Mouse (Mus musculus) large intestine, adult 2 months (tissue): ENCODE results near the gene Parm1. TPM values are rescaled to one million over a fixed set of nuclear protein-coding genes. Genes with fewer than 3 reads are reported as not detected.
A peak's percentile ranks its signal among the peaks of the same experiment; 100 is the strongest.

Experiments used
- DNase-seq: peaks from one replicate; pipeline ENCODE4 v3.0.0-alpha.2; 2012; ENCODE audit warnings: low read depth, low spot score
- WGBS: fragments of 180-500 bp; shearing (Covaris S2); methylation state at CpG from one replicate; pipeline ENCODE4 v1.1.7; 2018; 5-methylcytosine and 5-hydroxymethylcytosine counted together
- polyA plus RNA-seq: library from polyadenylated mRNA; depleted of rRNA; stranded (reverse); fragments of >200 nt; gene quantifications from 2 replicates; pipeline ENCODE4 v1.2.3, GENCODE M21; 2012; rRNA removed

The Parm1 gene
- polyA plus RNA-seq, result 8.8 and 9.2 TPM in 2 replicates

DNA sequence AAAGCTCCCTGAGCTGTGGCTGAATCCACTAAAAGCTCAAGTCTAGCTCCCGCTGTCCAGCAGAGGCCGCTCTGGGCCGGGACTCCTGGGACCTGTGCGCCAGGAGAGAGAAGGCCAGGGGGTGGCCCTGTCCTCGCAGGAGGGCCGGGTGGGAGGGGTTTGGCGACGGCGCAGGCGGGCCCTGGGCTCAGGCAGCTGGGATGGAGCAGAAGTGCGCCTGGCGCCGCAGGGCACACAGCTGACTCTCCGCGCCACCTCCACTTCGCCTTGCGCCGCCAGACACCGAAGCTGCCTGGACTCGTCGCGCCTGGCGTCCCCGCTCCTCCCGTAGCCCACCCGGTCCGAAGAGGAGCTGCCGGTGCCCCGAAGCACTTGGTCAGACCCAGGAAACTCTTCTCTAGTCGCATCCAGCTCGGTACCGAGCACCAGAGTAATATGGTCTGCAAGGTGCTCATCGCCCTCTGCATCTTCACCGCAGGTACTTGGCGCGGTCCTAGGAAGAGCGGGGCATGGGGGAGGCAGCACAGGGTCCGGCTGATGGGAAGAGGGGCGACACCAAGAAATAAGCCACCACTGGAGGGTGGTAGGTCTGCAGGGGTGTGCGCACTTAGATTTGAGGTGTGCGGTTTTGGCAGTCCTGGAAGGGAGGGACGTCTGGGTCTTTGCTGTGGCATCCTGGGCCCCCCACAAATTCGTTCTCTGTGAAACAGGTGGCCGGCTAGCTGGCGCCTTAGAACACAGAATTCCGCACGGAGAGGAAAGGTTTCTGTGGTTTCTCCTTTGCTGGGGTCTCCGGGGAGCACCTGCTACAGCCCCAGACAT lies at the start of gene Parm1:
Gene Parm1, plus strand, starts transcription at position 136 of the 822 bp plus-strand sequence.
- WGBS, result 1% methylated on average over 48 of the region's 48 CpGs
- peak; percentile 87 for DNase-seq

- WGBS, result 91% methylated on average over 7 of the region's 7 CpGs
- no peak for DNase-seq
These were observed 42.2 kb upstream of the Parm1 start for GRCm38 (mm10) chr5:91475241-91475640.

DNA sequence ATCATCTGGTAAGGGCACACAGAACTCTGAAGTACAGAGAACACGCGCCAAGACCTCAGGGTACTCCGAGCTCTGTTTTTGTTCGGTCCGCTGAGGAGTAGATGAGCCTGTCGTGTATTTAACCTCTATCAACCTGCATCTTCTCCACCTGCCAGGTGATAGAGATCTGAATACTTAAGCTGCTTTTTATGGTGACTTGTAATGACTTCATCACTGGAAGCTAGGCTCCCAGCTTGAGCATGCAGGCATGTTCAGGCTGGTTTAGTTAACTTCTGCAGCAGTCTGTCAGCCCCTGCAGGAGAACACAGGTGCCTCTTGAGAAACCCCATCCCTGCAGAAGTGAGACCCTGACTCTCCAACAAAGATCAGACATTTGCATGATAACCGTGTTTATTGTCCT lies 40.6 kb upstream of the Parm1 start:
- no peak for DNase-seq
- 77% methylated on average over 7 of the region's 7 CpGs for WGBS

GRCm38 (mm10) chr5:91478673-91479072 lies 38.7 kb upstream of the Parm1 start:
- 90% methylated on average over 4 of the region's 4 CpGs for WGBS
- no peak for DNase-seq

DNA sequence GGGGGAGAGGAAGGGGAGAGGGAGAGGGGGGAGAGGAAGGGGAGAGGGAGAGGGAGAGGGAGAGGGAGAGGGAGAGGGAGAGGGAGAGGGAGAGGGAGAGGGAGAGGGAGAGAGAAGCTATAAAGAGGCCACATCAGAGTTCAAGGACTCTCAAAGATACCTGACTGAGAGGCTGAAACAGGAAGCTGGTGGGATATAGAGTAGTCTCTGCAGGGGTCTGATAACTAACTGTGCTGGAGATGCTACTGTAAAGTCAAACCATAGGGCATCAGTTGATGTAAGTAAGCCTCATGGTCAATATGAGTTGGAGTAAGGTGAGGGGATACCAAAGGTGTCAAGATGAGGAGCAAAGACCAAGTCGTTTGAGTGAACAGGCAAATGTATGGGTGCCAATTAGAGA lies 37.3 kb upstream of the Parm1 start:
- DNase-seq, result no peak
- 69% methylated on average over 1 of the region's 1 CpGs for WGBS

DNA sequence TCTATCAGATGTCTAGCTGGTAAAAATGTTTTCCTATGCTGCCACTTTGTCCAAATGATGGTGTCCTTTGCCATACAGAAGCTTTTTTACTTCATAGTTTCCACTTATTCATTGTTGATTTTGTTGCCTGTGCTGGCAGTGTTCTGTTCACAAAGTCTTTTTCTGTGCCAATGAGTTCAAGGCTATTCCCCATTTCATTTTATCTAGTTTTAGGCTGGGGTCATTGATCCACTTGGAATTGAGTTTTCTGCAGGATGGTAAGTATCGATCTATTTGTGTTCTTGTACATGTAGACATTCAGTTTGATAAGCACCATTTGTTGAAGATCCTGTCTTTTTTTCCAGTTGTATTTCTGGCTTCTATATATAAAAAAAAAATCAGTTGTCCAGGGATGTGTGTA lies 33.1 kb upstream of the Parm1 start:
- 95% methylated on average over 1 of the region's 1 CpGs for WGBS
- no peak for DNase-seq

DNA sequence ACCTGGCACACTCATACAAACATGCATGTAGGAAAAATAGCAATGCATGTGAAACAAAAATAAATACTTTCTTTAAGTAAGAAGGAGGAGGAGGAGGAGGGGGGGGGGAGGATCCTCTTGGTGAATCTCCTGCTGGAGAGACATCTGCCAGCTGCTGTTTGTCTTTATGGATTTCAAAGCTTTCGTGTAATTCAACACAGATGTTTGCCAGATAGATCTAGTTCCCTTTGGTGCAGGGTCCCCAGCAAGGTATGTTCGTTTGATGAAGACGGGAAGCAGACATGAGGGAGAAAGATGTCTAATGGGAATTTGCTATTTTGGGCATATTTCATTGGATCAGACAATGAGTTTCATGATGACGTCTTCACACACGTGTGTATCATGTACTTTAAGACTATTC lies 23.0 kb upstream of the Parm1 start:
- no peak for DNase-seq
- 63% methylated on average over 5 of the region's 5 CpGs for WGBS

GRCm38 (mm10) chr5:91501361-91501760 lies 16.1 kb upstream of the Parm1 start:
- 83% methylated on average over 1 of the region's 1 CpGs for WGBS
- no peak for DNase-seq

GRCm38 (mm10) chr5:91502366-91502765 lies 15.0 kb upstream of the Parm1 start:
- 68% methylated on average over 2 of the region's 2 CpGs for WGBS
- DNase-seq, result no peak

GRCm38 (mm10) chr5:91504320-91504922 lies 13.0 kb upstream of the Parm1 start:
- WGBS, result 14% methylated on average over 5 of the region's 5 CpGs
- DNase-seq, result no peak

GRCm38 (mm10) chr5:91517077-91517476 lies 338 bp upstream of the Parm1 start:
- DNase-seq, result no peak
- WGBS, result 3% methylated on average over 6 of the region's 6 CpGs

DNA sequence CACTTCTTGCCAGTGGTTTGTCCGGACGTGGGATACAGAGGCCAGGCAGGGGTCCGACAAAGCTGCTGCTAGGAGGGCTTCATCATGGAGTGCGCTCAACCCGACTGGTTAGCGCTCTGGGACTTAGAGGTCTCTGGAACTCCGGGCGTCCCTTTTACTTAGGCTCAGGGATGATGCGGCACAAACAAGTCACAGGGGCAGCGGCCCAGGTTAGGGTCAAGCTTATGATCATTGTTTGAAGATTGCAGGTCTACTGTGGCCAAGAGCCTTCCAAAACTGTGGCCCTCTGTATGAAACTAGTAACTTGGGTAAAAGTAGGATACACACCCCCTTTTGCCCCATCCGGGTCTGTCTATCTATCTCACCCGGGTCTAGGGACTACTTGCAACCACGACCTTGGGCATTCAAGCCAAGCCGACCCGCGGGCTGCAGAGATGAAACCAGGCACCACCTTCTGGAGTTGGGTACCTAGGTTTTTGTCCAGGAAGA lies 931 bp downstream of the Parm1 start:
- WGBS, result 3% methylated on average over 16 of the region's 16 CpGs
- DNase-seq, result no peak

DNA sequence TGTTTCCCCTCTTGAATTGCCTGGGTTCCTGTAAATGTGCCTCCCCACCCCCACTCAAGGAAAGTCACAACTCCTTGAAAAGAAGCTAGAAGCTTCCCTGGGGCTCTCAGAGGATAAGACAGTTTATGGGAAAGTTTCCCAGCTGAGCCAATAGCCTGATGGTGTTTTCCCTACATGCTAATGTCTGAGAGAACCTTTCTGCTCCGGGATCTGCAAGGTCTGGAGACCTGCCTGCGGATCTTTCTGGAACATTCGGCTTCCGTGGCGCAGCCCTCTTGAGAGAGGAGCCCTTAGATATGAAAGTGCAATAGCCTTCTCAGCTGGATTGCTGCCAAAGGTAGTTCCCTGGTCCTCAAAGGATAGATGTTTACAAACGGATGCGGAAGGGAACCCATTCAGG lies 1.5 kb downstream of the Parm1 start:
- peak; percentile 92 for DNase-seq
- 2% methylated on average over 7 of the region's 7 CpGs for WGBS

DNA sequence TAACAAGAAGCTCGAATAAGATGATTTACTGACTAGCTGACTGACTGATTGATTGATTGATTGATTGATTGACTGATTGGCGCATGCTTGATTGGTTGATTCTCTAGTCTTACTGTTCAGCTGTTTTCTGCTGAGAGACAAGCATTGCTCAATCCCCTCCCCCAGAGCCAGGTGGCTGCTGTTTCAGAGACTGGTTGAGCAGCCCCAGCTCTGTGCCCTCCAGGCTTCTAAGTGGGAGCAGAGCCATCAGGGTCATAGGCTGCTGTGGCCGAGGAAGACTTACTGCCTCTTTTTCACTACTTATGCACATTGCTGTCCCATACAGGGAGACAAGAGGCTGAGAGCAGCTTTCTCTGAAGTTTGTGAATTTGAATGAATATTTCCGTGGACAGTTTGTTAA lies 2.1 kb downstream of the Parm1 start:
- DNase-seq, result no peak
- WGBS, result 22% methylated on average over 4 of the region's 4 CpGs

GRCm38 (mm10) chr5:91532748-91533496 lies 15.5 kb downstream of the Parm1 start:
- WGBS, result 15% methylated on average over 10 of the region's 10 CpGs
- DNase-seq, result peak; percentile 70

DNA sequence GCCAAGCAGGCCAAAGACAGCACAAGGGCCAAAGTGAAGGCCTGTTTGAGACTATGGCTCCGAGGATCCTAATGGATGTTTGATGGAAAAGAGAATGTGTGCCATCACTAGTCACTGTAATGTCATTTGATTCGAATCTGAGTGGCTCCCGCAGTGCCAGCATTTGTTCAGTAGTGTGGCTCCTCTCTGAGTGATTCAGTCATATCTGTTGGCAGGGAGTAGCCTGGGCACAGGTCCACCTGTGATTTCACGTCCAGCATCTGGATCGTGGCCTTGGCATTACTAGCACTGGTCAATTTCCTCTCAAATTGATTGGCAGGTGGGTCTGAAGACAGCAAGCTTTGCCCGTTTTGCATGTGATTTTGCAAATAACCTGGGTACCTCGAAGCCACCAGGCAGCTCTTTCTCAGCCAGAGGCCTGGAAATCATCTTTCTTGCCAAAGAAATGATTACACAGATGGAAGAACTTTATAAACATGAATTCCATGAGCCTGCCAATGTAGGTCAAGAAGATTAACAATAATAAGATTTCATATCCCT lies 41.7 kb downstream of the Parm1 start:
- WGBS, result 63% methylated on average over 7 of the region's 7 CpGs
- no peak for DNase-seq

DNA sequence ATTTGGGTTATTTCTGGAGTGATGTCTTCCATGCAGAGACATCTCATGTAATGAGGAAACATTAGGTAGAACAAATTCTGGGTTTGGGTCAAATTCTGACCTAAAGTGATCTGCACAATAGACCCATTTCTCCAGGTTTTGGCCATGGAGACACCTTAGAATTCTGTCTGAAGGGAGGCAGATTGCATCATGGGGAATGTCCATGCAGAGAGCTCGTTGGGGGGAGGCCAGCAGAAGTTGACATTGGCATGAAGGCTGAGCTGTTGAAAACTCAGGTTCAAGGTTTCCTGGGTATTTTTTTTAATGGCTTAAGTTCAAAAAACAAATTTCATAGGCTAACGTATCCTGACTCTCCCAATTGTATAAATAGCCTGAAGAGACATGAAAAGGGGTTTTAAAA lies 42.3 kb downstream of the Parm1 start:
- 61% methylated on average over 2 of the region's 2 CpGs for WGBS
- no peak for DNase-seq

GRCm38 (mm10) chr5:91561394-91561793 lies 44.0 kb downstream of the Parm1 start:
- DNase-seq, result no peak
- WGBS, result 91% methylated on average over 3 of the region's 3 CpGs

- DNase-seq, result no peak
- 30% methylated on average over 7 of the region's 7 CpGs for WGBS
These were observed 45.1 kb downstream of the Parm1 start for GRCm38 (mm10) chr5:91562486-91562885.

DNA sequence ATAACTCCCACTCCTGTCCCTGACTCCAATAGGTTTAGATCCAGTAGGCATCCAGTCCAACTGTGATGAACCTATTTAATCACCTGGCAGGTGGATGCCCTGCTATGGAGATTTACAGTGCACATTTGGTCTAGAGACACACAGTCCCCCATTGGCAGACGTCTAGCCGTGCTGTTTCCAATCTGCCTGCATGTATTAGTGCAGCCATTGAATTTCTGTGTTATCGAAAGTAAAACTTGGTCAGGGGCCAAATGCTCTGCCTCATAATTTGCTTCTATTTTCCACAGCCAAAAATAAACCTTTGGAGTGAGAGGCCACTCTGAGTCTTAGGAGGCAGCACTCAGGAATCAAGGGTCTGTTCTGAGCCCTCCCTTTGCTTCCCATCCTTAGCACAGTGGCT lies 46.6 kb downstream of the Parm1 start:
- WGBS, result 7% methylated on average over 3 of the region's 3 CpGs
- DNase-seq, result no peak
